Mouse (Mus musculus) MEL (cell line): ENCODE measurements at regions not wholly inside any gene's neighbourhood (a gene's known extent, or its start where the extent isn't known, plus 50 kb on each side); places are given as distances from the start of the nearest gene placed in this dataset.
"Not testable (repeated sequence)": the region's sequence is repeated elsewhere in the genome, so short reads cannot be mapped to it uniquely, and the experiment has no call there.

ENCODE experiments used
- DNase-seq: peaks from one replicate; pipeline ENCODE4 v3.0.0; 2011; ENCODE audit warnings: low read depth, low spot score
- H3K27ac ChIP-seq: 2 replicates; pipeline ENCODE4 v1.5.1; 2012; ENCODE audit warnings: low read depth, mild to moderate bottlenecking, control low read depth, low read length, moderate library complexity; ENCODE audit not compliant: control insufficient read depth
- H3K27me3 ChIP-seq, 2 experiments: fragments of 150-350 bp in 1 of 2; sonication (generic) in 1 of 2; 2 replicates each; pipeline ENCODE4 v1.6.1; 2012; ENCODE audit warnings: low read length in 2 of 2, mild to moderate bottlenecking in 2 of 2, improper control_type of control experiment in 1 of 2, moderate library complexity in 1 of 2; ENCODE audit not compliant: insufficient read depth in 2 of 2, control insufficient read depth in 1 of 2
- H3K36me3 ChIP-seq, 2 experiments: 2 replicates each; pipeline ENCODE4 v1.6.1; 2012 to 2014; ENCODE audit warnings: low read length in 2 of 2, improper control_type of control experiment in 1 of 2, inconsistent platforms in 1 of 2, mild to moderate bottlenecking in 1 of 2; ENCODE audit not compliant: insufficient read depth in 2 of 2, control insufficient read depth in 1 of 2
- H3K4me1 ChIP-seq, 2 experiments: fragments of 150-350 bp in 1 of 2; sonication (generic) in 1 of 2; 2 replicates each; pipeline ENCODE4 v1.6.1; 2012; ENCODE audit warnings: low read length in 2 of 2, improper control_type of control experiment in 1 of 2, mild to moderate bottlenecking in 1 of 2; ENCODE audit not compliant: insufficient read depth in 2 of 2, control insufficient read depth in 1 of 2
- H3K4me3 ChIP-seq, 2 experiments: fragments of 150-350 bp in 1 of 2; sonication (generic) in 1 of 2; 2 replicates each; pipeline ENCODE4 v1.5.1; 2012; ENCODE audit warnings: low read depth in 2 of 2, low read length in 2 of 2, mild to moderate bottlenecking in 2 of 2, moderate library complexity in 2 of 2, control low read depth in 1 of 2, improper control_type of control experiment in 1 of 2; ENCODE audit not compliant: control insufficient read depth in 1 of 2, insufficient read depth in 1 of 2
- H3K79me2 ChIP-seq: 2 replicates; pipeline ENCODE4 v1.6.1; 2012; ENCODE audit warnings: mild to moderate bottlenecking, low read length, moderate library complexity; ENCODE audit not compliant: control insufficient read depth, poor library complexity, insufficient read depth
- H3K9ac ChIP-seq: 2 replicates; pipeline ENCODE4 v1.6.1; 2012; ENCODE audit warnings: low read depth, mild to moderate bottlenecking, control low read depth, low read length, moderate library complexity; ENCODE audit not compliant: control insufficient read depth, poor library complexity, severe bottlenecking
- H3K9me3 ChIP-seq: fragments of 150-350 bp; sonication (generic); replicated peaks from 2 replicates; pipeline ENCODE4 v1.6.1; 2012; ENCODE audit warnings: mild to moderate bottlenecking, low read length, improper control_type of control experiment, moderate library complexity; ENCODE audit not compliant: insufficient read depth
- CHD2 ChIP-seq: IDR thresholded peaks from 2 replicates; pipeline ENCODE4 v1.6.1; 2011; ENCODE audit warnings: low read length, improper control_type of control experiment
- CTCF ChIP-seq, 3 experiments: IDR thresholded peaks in 2 of 3; conservative IDR thresholded peaks in 1 of 3; 2 replicates each; pipeline ENCODE4 v1.5.1; 2011 to 2012; ENCODE audit warnings: low read length in 3 of 3, low read depth in 2 of 3, mild to moderate bottlenecking in 2 of 3, improper control_type of control experiment in 1 of 3, inconsistent platforms in 1 of 3, mixed read lengths in 1 of 3, moderate library complexity in 1 of 3; ENCODE audit not compliant: control insufficient read depth in 1 of 3, insufficient read depth in 1 of 3, poor library complexity in 1 of 3, severe bottlenecking in 1 of 3
- GABPA ChIP-seq: IDR thresholded peaks from 2 replicates; pipeline ENCODE4 v1.6.1; 2012; ENCODE audit warnings: low read depth, mild to moderate bottlenecking, inconsistent platforms, low read length, improper control_type of control experiment, moderate library complexity
- HCFC1 ChIP-seq: IDR thresholded peaks from 2 replicates; pipeline ENCODE4 v1.6.1; 2012; ENCODE audit warnings: low read depth, mild to moderate bottlenecking, inconsistent platforms, low read length, improper control_type of control experiment, moderate library complexity
- KAT2A ChIP-seq: conservative IDR thresholded peaks from 2 replicates; pipeline ENCODE4 v1.6.1; 2012; ENCODE audit warnings: low read depth, low read length, improper control_type of control experiment, inconsistent platforms
- MAFK ChIP-seq: IDR thresholded peaks from 2 replicates; pipeline ENCODE4 v1.6.1; 2011; ENCODE audit warnings: low read depth, mild to moderate bottlenecking, low read length, improper control_type of control experiment, borderline replicate concordance
- MEF2A ChIP-seq: IDR thresholded peaks from 2 replicates; pipeline ENCODE4 v1.6.1; 2014; ENCODE audit warnings: low read depth, mild to moderate bottlenecking, inconsistent platforms, low read length, improper control_type of control experiment; ENCODE audit not compliant: poor library complexity, insufficient replicate concordance, severe bottlenecking; ENCODE audit errors: extremely low read depth
- POLR2A ChIP-seq, 2 experiments: IDR thresholded peaks; 2 replicates each; pipeline ENCODE4 v1.6.1; 2011 to 2012; ENCODE audit warnings: low read length in 2 of 2, mild to moderate bottlenecking in 2 of 2, control low read depth in 1 of 2, improper control_type of control experiment in 1 of 2, low read depth in 1 of 2, moderate library complexity in 1 of 2; ENCODE audit not compliant: control insufficient read depth in 1 of 2, insufficient read depth in 1 of 2, poor library complexity in 1 of 2
- POLR2AphosphoS5 ChIP-seq: IDR thresholded peaks from 2 replicates; pipeline ENCODE4 v1.6.1; 2012; ENCODE audit warnings: low read depth, borderline replicate concordance, mild to moderate bottlenecking, inconsistent platforms, low read length, moderate library complexity, mixed read lengths
- SMC3 ChIP-seq: IDR thresholded peaks from 2 replicates; pipeline ENCODE4 v1.6.1; 2011; ENCODE audit warnings: low read depth, low read length, improper control_type of control experiment
- TBP ChIP-seq: IDR thresholded peaks from 2 replicates; pipeline ENCODE4 v1.8.0; 2011; ENCODE audit warnings: low read depth, low read length, improper control_type of control experiment
- ZC3H11A ChIP-seq: IDR thresholded peaks from 2 replicates; pipeline ENCODE4 v1.6.1; 2012; ENCODE audit warnings: low read depth, mild to moderate bottlenecking, inconsistent platforms, low read length, improper control_type of control experiment

DNA sequence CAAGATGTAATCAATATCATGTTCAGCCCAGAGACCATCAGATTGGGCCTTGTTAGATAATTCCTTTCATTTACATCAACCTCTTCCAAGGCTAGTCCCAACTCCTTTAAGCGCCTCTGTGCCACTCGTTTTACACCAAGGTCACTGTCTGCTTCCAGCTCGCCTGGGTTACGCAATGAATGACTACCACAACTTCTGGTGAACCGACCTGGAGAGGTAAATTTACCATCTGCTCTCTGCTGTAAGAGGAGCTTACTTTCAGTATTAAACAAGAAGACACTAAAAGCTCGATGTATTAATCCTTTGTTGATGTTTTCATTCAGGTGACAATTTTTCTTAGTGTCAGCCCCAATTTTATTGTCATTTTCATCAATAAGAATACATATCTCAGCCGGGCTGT is 51.7 kb upstream of the Fam174b start:
- no peak overlapping the region for H3K4me3 ChIP-seq
- no peaks in the 10 kb centered on the region for H3K4me1 ChIP-seq
- H3K9me3 ChIP-seq, result no peaks in the 10 kb centered on the region
- no peaks in the 10 kb centered on the region for H3K27me3 ChIP-seq
- no peak for DNase-seq
- no peaks in the 10 kb centered on the region for H3K79me2 ChIP-seq
- no peak overlapping the region for H3K27ac ChIP-seq
- no peak overlapping the region for H3K9ac ChIP-seq
- H3K36me3 ChIP-seq, result no peaks in the 10 kb centered on the region
- TF ChIP-seq TBP (no peak), POLR2AphosphoS5 (no peak), KAT2A (no peak), CTCF (IDR thresholded peaks at IDR 0.05 in 2 of 3, conservative IDR thresholded peaks at IDR 0.05 in 1 of 3; ENCODE audit: control insufficient read depth in 1 of 3, insufficient read depth in 1 of 3, low read depth in 2 of 3, low read length in 3 of 3, poor library complexity in 1 of 3, severe bottlenecking in 1 of 3) (no peak), SMC3 (no peak), CHD2 (no peak), GABPA (no peak), HCFC1 (no peak), POLR2A (IDR thresholded peaks at IDR 0.05; ENCODE audit: control insufficient read depth in 1 of 2, insufficient read depth in 1 of 2, low read depth in 1 of 2, low read length in 2 of 2, poor library complexity in 1 of 2) (no peak), MAFK (no peak)

DNA sequence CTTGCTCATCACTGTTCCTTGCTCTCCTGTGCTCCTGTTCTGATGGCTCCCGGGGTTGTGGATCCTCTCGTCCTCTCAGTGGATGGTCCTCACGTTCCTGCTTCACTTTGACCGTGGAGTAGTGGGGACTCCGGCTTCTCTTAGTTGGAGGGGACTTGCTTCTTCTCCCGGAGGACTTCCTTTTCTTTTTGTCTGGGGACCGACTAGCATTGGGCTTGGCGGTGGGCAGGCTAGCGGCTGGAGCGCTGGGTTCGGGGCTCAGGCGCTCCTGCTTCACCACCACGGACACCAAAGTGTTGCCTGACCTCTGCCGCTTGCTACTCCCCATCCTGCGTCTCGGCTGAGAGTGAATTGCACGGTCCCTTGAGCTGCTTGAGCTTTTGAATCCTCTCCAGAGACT is 53.9 kb upstream of the Fam174b start:
- not testable (repeated sequence) for H3K9me3 ChIP-seq, H3K9ac ChIP-seq, H3K4me1 ChIP-seq, H3K36me3 ChIP-seq, H3K79me2 ChIP-seq, H3K27me3 ChIP-seq, H3K4me3 ChIP-seq, DNase-seq, H3K27ac ChIP-seq

- no peak for DNase-seq
- TF ChIP-seq ZC3H11A (no peak), MEF2A (no peak)
- no peaks in the 10 kb centered on the region for H3K36me3 ChIP-seq
Measured at GRCm38 (mm10) chr7:73682756-73683155, 57.3 kb upstream of the Fam174b start.

More at GRCm38 (mm10) chr7:73682756-73683155, 57.3 kb upstream of the Fam174b start:
- Histone ChIP-seq H3K9me3 (no peaks in the 10 kb centered on the region), H3K4me1 (no peaks in the 10 kb centered on the region), H3K27ac (no peak overlapping the region), H3K27me3 (no peaks in the 10 kb centered on the region), H3K4me3 (no peak overlapping the region), H3K9ac (no peak overlapping the region), H3K79me2 (no peaks in the 10 kb centered on the region)
